Mouse (Mus musculus) CH12.LX (cell line): ENCODE data around the gene Tbp.

ENCODE experiments used
- BHLHE40 ChIP-seq: IDR thresholded peaks from 2 replicates; pipeline ENCODE4 v1.6.1; 2011; ENCODE audit warnings: mild to moderate bottlenecking, low read depth, low read length, improper control_type of control experiment
- CTCF ChIP-seq, 2 experiments: IDR thresholded peaks in 1 of 2; conservative IDR thresholded peaks in 1 of 2; 2 replicates each; pipeline ENCODE4 v1.5.1; 2011 to 2012; ENCODE audit warnings: low read depth in 2 of 2, low read length in 2 of 2, improper control_type of control experiment in 1 of 2, inconsistent platforms in 1 of 2, mild to moderate bottlenecking in 1 of 2, moderate library complexity in 1 of 2
- MAFK ChIP-seq: IDR thresholded peaks from 2 replicates; pipeline ENCODE4 v1.6.1; 2011; ENCODE audit warnings: low read length, improper control_type of control experiment; ENCODE audit not compliant: insufficient replicate concordance
- MAX ChIP-seq: IDR thresholded peaks from 2 replicates; pipeline ENCODE4 v1.6.1; 2011; ENCODE audit warnings: low read length, improper control_type of control experiment
- MXI1 ChIP-seq: IDR thresholded peaks from 2 replicates; pipeline ENCODE4 v1.6.1; 2011; ENCODE audit warnings: mild to moderate bottlenecking, low read depth, low read length, improper control_type of control experiment
- POLR2A ChIP-seq: IDR thresholded peaks from 2 replicates; pipeline ENCODE4 v1.6.1; 2011; ENCODE audit warnings: low read depth, mild to moderate bottlenecking, improper control_type of control experiment, low read length
- RAD21 ChIP-seq: IDR thresholded peaks from 2 replicates; pipeline ENCODE4 v1.6.1; 2011; ENCODE audit warnings: low read depth, mild to moderate bottlenecking, low read length, improper control_type of control experiment, moderate library complexity
- SMC3 ChIP-seq: IDR thresholded peaks from 2 replicates; pipeline ENCODE4 v1.6.1; 2011; ENCODE audit warnings: low read depth, low read length, improper control_type of control experiment
- UBTF ChIP-seq: IDR thresholded peaks from 2 replicates; pipeline ENCODE4 v1.6.1; 2012; ENCODE audit warnings: low read depth, mild to moderate bottlenecking, inconsistent platforms, low read length, improper control_type of control experiment, moderate library complexity
- USF1 ChIP-seq: IDR thresholded peaks from 2 replicates; pipeline ENCODE4 v1.6.1; 2014; ENCODE audit warnings: low read depth, mild to moderate bottlenecking, inconsistent platforms, low read length, improper control_type of control experiment
- USF2 ChIP-seq: conservative IDR thresholded peaks from 2 replicates; pipeline ENCODE4 v1.6.1; 2011; ENCODE audit warnings: low read depth, low read length, improper control_type of control experiment

DNA sequence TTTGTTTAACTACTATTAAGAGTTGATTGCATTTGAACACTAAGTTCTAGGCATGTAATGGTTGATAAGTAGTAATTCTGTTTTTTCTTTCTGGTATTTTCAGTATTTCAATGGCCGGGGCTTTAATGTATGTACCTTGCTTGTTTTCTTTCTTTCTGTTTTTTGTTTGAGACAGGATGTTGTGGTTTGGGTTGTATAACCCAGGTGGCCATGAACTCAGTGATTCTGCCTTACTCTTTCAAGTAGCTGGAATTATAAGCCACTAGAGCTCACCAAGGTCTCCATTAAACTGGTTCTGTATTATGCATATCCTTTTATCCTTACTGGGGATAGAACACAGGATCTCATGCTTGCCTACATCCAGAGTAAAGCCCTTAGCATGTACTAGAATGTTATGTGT is 19.1 kb downstream of the Tbp start:
- no peak for TF ChIP-seq POLR2A
- TF ChIP-seq MAX, result no peak
- no peak for TF ChIP-seq BHLHE40
- TF ChIP-seq USF1, result no peak
- TF ChIP-seq USF2, result no peak
- TF ChIP-seq CTCF (conservative IDR thresholded peaks at IDR 0.05 in 1 of 2, IDR thresholded peaks at IDR 0.05 in 1 of 2; ENCODE audit: low read depth in 2 of 2, low read length in 2 of 2), result no peak
- no peak for TF ChIP-seq MXI1
- no peak for TF ChIP-seq SMC3
- TF ChIP-seq RAD21, result no peak
- no peak for TF ChIP-seq UBTF
- TF ChIP-seq MAFK, result no peak
